Mouse (Mus musculus): ENCODE data around the gene Zfp536. TPM values are rescaled to one million over a fixed set of nuclear protein-coding genes. Genes with fewer than 3 reads are reported as not detected.

Gene Zfp536
- polyA plus RNA-seq, 1 experiment from 2014 or later: 52.5 TPM

- no peaks in the 10 kb centered on the region for H3K36me3 ChIP-seq
- no peaks in the 10 kb centered on the region for H3K27me3 ChIP-seq
- no peak for ATAC-seq (ENCODE audit: low read depth)
- H3K4me1 ChIP-seq (replicated peaks): no peaks in the 10 kb centered on the region
- no peak overlapping the region for H3K4me2 ChIP-seq
- no peak overlapping the region for H3K4me3 ChIP-seq
- no peaks in the 10 kb centered on the region for H3K9me3 ChIP-seq
- WGBS: 95% methylated on average over 3 of the region's 3 CpGs
- no peak overlapping the region for H3K9ac ChIP-seq
- H3K27ac ChIP-seq (replicated peaks): no peak overlapping the region
Measured at GRCm38 (mm10) chr7:37581262-37581661, 192.2 kb downstream of the Zfp536 start.

GRCm38 (mm10) chr7:37580554-37580953, 192.9 kb downstream of the Zfp536 start:
- Histone ChIP-seq H3K4me2 (no peak overlapping the region), H3K27ac (replicated peaks) (no peak overlapping the region), H3K9me3 (no peaks in the 10 kb centered on the region), H3K4me1 (replicated peaks) (no peaks in the 10 kb centered on the region), H3K9ac (no peak overlapping the region), H3K36me3 (no peaks in the 10 kb centered on the region), H3K27me3 (no peaks in the 10 kb centered on the region), H3K4me3 (no peak overlapping the region)
- 72% methylated on average over 5 of the region's 5 CpGs for whole genome bisulfite sequencing
- ATAC-seq (ENCODE audit: low read depth): no peak

GRCm38 (mm10) chr7:37572021-37572420, 201.4 kb downstream of the Zfp536 start:
- H3K27ac ChIP-seq (replicated peaks): no peak overlapping the region
- H3K36me3 ChIP-seq: peaks cover 20% of the 10 kb centered on the region
- H3K4me1 ChIP-seq (replicated peaks): peaks cover 24% of the 10 kb centered on the region
- H3K9ac ChIP-seq: no peak overlapping the region
- no peak overlapping the region for H3K4me2 ChIP-seq
- H3K4me3 ChIP-seq: no peak overlapping the region
- ATAC-seq (ENCODE audit: low read depth): no peak
- H3K9me3 ChIP-seq: no peaks in the 10 kb centered on the region
- H3K27me3 ChIP-seq: no peaks in the 10 kb centered on the region
- 92% methylated on average over 7 of the region's 7 CpGs for WGBS

- Histone ChIP-seq H3K9ac (no peak overlapping the region), H3K27me3 (no peaks in the 10 kb centered on the region), H3K4me3 (no peak overlapping the region), H3K36me3 (peaks cover 20% of the 10 kb centered on the region), H3K4me1 (replicated peaks) (peaks cover 55% of the 10 kb centered on the region), H3K4me2 (no peak overlapping the region), H3K9me3 (no peaks in the 10 kb centered on the region), H3K27ac (replicated peaks) (0 out of 2 replicates have a peak overlapping the region, but pooled peaks have one; percentile 54)
- 80% methylated on average over 31 of the region's 31 CpGs for WGBS
- ATAC-seq (ENCODE audit: low read depth): no peak
Measured at GRCm38 (mm10) chr7:37568811-37569500, 204.5 kb downstream of the Zfp536 start.

GRCm38 (mm10) chr7:37568041-37568440, 205.4 kb downstream of the Zfp536 start:
- 0 out of 2 replicates have a peak overlapping the region, but pooled peaks have one; percentile 22 for H3K9ac ChIP-seq
- H3K4me1 ChIP-seq (replicated peaks): peaks cover 63% of the 10 kb centered on the region
- WGBS: 83% methylated on average over 14 of the region's 14 CpGs
- no peak overlapping the region for H3K4me2 ChIP-seq
- peak overlapping the region; percentile 54 for H3K27ac ChIP-seq (replicated peaks)
- no peak for ATAC-seq (ENCODE audit: low read depth)
- no peaks in the 10 kb centered on the region for H3K9me3 ChIP-seq
- H3K36me3 ChIP-seq: peaks cover 20% of the 10 kb centered on the region
- no peaks in the 10 kb centered on the region for H3K27me3 ChIP-seq
- no peak overlapping the region for H3K4me3 ChIP-seq

GRCm38 (mm10) chr7:37566019-37566418, 207.4 kb downstream of the Zfp536 start:
- Histone ChIP-seq H3K4me1 (replicated peaks) (peaks cover 75% of the 10 kb centered on the region), H3K9ac (peak overlapping the region; percentile 41), H3K36me3 (peaks cover 20% of the 10 kb centered on the region), H3K4me3 (no peak overlapping the region), H3K27me3 (no peaks in the 10 kb centered on the region), H3K27ac (replicated peaks) (peak overlapping the region; percentile 72), H3K9me3 (no peaks in the 10 kb centered on the region), H3K4me2 (peak overlapping the region; percentile 34)
- 3% methylated on average over 9 of the region's 9 CpGs for WGBS
- 0 out of 2 replicates have a peak, but pooled peaks have one; percentile 51 for ATAC-seq (ENCODE audit: low read depth)

GRCm38 (mm10) chr7:37565371-37565770, 208.1 kb downstream of the Zfp536 start:
- Histone ChIP-seq H3K4me1 (replicated peaks) (peaks cover 75% of the 10 kb centered on the region), H3K9ac (peak overlapping the region; percentile 41), H3K9me3 (no peaks in the 10 kb centered on the region), H3K4me3 (no peak overlapping the region), H3K4me2 (no peak overlapping the region; the same call in 1 of the 2 replicates), H3K27me3 (no peaks in the 10 kb centered on the region), H3K36me3 (peaks cover 20% of the 10 kb centered on the region), H3K27ac (replicated peaks) (peak overlapping the region; percentile 72; the same call in 1 of the 2 replicates)
- no peak for ATAC-seq (ENCODE audit: low read depth)
- 33% methylated on average over 8 of the region's 8 CpGs for WGBS

- Histone ChIP-seq H3K36me3 (peaks cover 20% of the 10 kb centered on the region), H3K9ac (peak overlapping the region; percentile 22; the same call in 1 of the 2 replicates), H3K4me2 (peak overlapping the region; percentile 20), H3K27ac (replicated peaks) (peak overlapping the region; percentile 57; the same call in 1 of the 2 replicates), H3K4me3 (no peak overlapping the region), H3K4me1 (replicated peaks) (peaks cover 82% of the 10 kb centered on the region), H3K9me3 (no peaks in the 10 kb centered on the region), H3K27me3 (no peaks in the 10 kb centered on the region)
- ATAC-seq (ENCODE audit: low read depth): no peak
- 5% methylated on average over 10 of the region's 10 CpGs for WGBS
Measured at GRCm38 (mm10) chr7:37564644-37565043, 208.8 kb downstream of the Zfp536 start.

- H3K36me3 ChIP-seq: peaks cover 13% of the 10 kb centered on the region
- H3K9me3 ChIP-seq: no peaks in the 10 kb centered on the region
- H3K27me3 ChIP-seq: no peaks in the 10 kb centered on the region
- peak overlapping the region; percentile 20 for H3K4me2 ChIP-seq
- no peak for ATAC-seq (ENCODE audit: low read depth)
- H3K4me3 ChIP-seq: no peak overlapping the region
- H3K27ac ChIP-seq (replicated peaks): peak overlapping the region; percentile 57
- peaks cover 82% of the 10 kb centered on the region for H3K4me1 ChIP-seq (replicated peaks)
- 0 out of 2 replicates have a peak overlapping the region, but pooled peaks have one; percentile 17 for H3K9ac ChIP-seq
- 12% methylated on average over 6 of the region's 6 CpGs for whole genome bisulfite sequencing
Measured at GRCm38 (mm10) chr7:37563831-37564400, 209.5 kb downstream of the Zfp536 start.

GRCm38 (mm10) chr7:37563171-37563574, 210.3 kb downstream of the Zfp536 start:
- peak; percentile 59; the same call in 1 of the 2 replicates for ATAC-seq (ENCODE audit: low read depth)
- H3K4me3 ChIP-seq: peak overlapping the region; percentile 16

GRCm38 (mm10) chr7:37562505-37562904, 210.9 kb downstream of the Zfp536 start:
- H3K36me3 ChIP-seq: 0 out of 2 replicates have a peak, but pooled peaks cover 2% of the 10 kb centered on the region
- peak overlapping the region; percentile 50 for H3K4me2 ChIP-seq
- H3K9me3 ChIP-seq: no peaks in the 10 kb centered on the region
- peaks cover 70% of the 10 kb centered on the region for H3K4me1 ChIP-seq (replicated peaks)
- H3K4me3 ChIP-seq: no peak overlapping the region
- peak overlapping the region; percentile 84 for H3K27ac ChIP-seq (replicated peaks)
- peak; percentile 29; the same call in 1 of the 2 replicates for ATAC-seq (ENCODE audit: low read depth)
- peak overlapping the region; percentile 49 for H3K9ac ChIP-seq
- 6% methylated on average over 7 of the region's 7 CpGs for WGBS
- no peaks in the 10 kb centered on the region for H3K27me3 ChIP-seq

More at GRCm38 (mm10) chr7:37563171-37563574, 210.3 kb downstream of the Zfp536 start:
- Histone ChIP-seq H3K4me1 (replicated peaks) (peaks cover 77% of the 10 kb centered on the region), H3K36me3 (0 out of 2 replicates have a peak, but pooled peaks cover 6% of the 10 kb centered on the region), H3K27me3 (no peaks in the 10 kb centered on the region), H3K27ac (replicated peaks) (peak overlapping the region; percentile 84), H3K4me2 (peak overlapping the region; percentile 50), H3K9me3 (no peaks in the 10 kb centered on the region), H3K9ac (peak overlapping the region; percentile 49)
- WGBS: 3% methylated on average over 8 of the region's 8 CpGs

GRCm38 (mm10) chr7:37560581-37560980, 212.9 kb downstream of the Zfp536 start:
- 79% methylated on average over 7 of the region's 7 CpGs for whole genome bisulfite sequencing
- Histone ChIP-seq H3K4me2 (no peak overlapping the region), H3K9ac (no peak overlapping the region), H3K9me3 (no peaks in the 10 kb centered on the region), H3K27me3 (no peaks in the 10 kb centered on the region), H3K4me3 (no peak overlapping the region), H3K27ac (replicated peaks) (no peak overlapping the region), H3K4me1 (replicated peaks) (peaks cover 51% of the 10 kb centered on the region), H3K36me3 (no peaks in the 10 kb centered on the region)
- ATAC-seq (ENCODE audit: low read depth): no peak
